Mouse (Mus musculus) neural tube, postnatal 0 days (tissue): Measurements from ENCODE around the gene Myh13. TPM values are rescaled to one million over a fixed set of nuclear protein-coding genes. Genes with fewer than 3 reads are reported as not detected.

Experiments used
- polyA plus RNA-seq: library from polyadenylated mRNA; unstranded; fragments of >200 nt; fragmentation: Nextera tagmentation; extraction: Ambion mirVana; gene quantifications from 2 replicates; pipeline ENCODE4 v1.2.1, GENCODE M21; 2015

The Myh13 gene
- 0.32 and 0.35 TPM in 2 replicates for polyA plus RNA-seq

DNA sequence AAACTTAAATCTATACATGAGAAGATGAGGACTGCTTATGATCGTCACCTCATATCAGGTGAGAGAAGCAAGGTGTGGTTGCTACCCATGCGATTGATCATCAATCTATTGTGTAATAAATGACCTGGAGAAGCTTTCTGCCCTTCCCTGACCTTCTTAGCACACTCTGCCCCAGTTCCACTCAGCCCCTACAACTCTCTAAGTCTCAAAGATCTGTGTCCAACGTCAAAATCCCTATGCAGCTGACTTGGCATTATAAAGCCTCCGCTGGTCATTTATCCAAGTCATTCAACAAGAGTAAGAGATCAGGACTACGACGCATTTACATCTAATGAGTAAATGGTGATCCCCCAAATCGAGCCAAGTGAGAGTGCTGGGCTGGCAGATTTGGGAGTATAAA lies at the start of gene Myh13:
Gene Myh13 (plus strand): TSS at position 301 of the 400 bp plus-strand sequence.

DNA sequence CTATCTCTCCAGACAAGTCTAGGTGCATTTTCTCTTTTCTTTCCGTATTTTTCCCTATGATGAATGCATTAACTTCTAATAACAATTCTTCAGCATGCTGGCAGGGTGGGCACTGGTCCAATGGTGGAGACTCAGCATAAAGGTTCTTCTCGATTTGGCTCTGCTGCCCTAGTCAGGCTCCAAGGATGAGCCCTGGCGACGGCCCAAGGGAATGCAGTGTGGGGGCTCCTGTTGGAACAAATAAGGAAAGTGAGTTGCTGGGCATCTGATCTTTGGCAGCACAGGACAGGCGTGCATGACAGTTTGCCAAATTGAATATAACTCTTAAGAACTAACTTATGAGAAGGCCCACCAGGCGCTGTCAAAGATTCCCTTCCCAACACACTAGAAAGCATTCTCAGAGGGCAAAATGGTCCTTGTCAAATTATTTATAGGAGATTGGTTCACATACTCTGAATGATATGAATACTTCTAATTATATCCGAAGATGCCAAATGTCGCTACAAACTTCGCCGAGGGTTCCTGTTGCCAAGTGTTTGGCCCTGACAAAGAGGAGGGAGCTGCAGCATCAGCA lies 44.8 kb upstream of the Myh13 start, which contains the start of gene Myh8:
Gene Myh8 (plus strand): TSS at position 524 of the 574 bp plus-strand sequence.

Other genes with a start within 250 kb of the Myh13 start
- 0.15 and 0.31 TPM in 2 replicates for gene Myh3, start 243.4 kb upstream of the Myh13 start, polyA plus RNA-seq
- gene Myh2, start 150.6 kb upstream of the Myh13 start, polyA plus RNA-seq, result 0.24 and 0.25 TPM in 2 replicates
- 0.13 and 0.14 TPM in 2 replicates for gene Myh1, start 121.6 kb upstream of the Myh13 start, polyA plus RNA-seq
- not detected in 2 replicates for gene Myh4, start 83.6 kb upstream of the Myh13 start, polyA plus RNA-seq
- gene Myh8, start 44.5 kb upstream of the Myh13 start, polyA plus RNA-seq, result 0.76 and 0.84 TPM in 2 replicates
- 42.0 and 43.6 TPM in 2 replicates for gene Gas7, start 133.8 kb downstream of the Myh13 start, polyA plus RNA-seq